Mouse (Mus musculus) left cerebral cortex, postnatal 25 days (tissue): ENCODE measurements at regions not wholly inside any gene's neighbourhood (a gene's known extent, or its start where the extent isn't known, plus 50 kb on each side); places are given as distances from the start of the nearest gene placed in this dataset.

ENCODE experiments used
- DNase-seq, 2 experiments: peaks; one replicate each; pipeline ENCODE4 v3.0.0; 2022; ENCODE audit warnings: low spot score in 2 of 2, mixed read lengths in 1 of 2
- intact Hi-C: fragments of 180-260 bp; cut with DNase I; formaldehyde crosslinking; loops from one replicate; pipeline ENCODE4 v1.15.1; 2025

- intact Hi-C loops: loop anchor here (2.0 kb wide), 1 partner anchor 372 kb away; no protein-coding TSS in a partner anchor
- DNase-seq: peak in 1 of 2 experiments; percentile 18
Observed at GRCm38 (mm10) chr16:55480304-55480703, 182.5 kb upstream of the Zpld1 start.

DNA sequence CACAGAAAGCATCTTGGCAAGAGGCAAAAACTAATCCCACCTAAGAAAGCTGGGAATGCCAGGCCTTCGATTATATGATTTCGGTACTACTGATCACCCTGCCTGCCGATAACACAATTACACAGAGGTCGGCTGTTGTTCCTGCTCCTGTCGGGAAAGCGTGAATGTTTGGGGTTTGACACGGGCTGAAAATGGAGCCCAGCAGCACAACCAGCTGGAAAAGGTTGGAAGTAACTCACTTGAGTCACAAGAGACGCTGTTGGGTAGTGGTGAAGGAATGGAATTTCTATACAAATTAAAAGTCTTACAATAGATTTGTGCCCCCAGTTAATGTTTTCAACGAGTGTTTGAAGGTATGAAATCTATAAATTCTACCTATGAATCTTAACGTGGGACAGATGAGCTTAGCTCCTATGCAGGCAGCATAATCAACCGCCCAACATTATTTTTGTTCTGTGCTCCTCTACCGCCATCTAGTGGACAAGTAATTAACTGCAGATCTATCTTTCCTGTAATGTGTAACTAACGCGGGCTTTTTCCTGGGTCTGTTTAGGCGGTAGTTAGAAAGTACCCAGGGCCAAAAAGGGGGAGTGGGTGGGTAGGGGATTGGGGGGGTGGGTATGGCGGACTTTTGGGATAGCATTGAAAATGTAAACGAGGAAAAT, 178.9 kb upstream of the Zpld1 start:
- intact Hi-C loops: no loop called here
- DNase-seq: peak; percentile 66 to 86

DNA sequence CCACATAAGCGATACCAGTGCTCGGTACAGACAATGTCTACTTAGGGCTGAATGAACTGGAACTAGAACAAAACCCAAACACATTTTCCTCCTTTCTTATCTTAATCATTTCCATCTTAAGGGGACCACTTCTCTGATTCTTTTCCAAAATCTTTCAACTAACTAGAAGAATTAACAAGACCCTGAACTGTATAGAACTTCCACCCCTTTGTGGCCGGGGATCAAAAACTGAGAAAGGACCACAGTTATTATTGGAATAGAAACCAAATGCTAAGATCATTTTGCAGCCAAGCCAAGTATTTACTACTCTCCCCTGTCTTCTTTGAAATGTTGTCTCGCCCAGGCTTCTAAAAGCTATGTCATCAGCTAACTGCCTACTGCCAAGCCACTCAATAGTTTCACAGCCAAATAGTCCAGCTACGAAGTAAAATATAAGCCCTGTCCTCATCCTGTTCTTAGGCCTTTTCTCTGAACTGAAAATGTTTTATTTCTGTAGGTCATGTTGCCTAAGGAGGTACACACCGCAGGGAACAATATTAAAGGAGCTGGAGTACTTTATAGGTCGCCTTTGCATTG, 177.3 kb upstream of the Zpld1 start:
- no peak for DNase-seq
- intact Hi-C loops: no loop called here

- no peak for DNase-seq
- intact Hi-C loops: no loop called here
Observed at GRCm38 (mm10) chr16:55471396-55471795, 173.6 kb upstream of the Zpld1 start.

DNA sequence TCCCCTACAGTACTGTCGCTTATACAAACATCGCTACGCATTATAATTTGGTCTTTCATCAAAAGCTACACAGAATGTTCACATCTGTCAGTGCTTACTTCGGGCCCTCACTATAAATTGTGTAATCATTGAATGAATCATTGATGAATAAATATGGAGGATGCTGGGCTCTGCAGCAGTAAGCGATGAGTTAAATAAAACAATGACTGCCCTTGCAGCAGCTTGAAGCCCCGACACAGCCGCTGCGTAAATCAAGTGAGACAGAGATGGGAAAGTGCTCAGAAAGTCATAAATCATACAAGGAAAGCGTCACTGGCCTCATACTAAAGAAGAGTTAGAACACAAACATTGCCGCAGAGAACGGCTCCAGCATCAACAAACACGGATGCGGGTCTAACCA, 172.9 kb upstream of the Zpld1 start:
- DNase-seq: no peak
- intact Hi-C loops: no loop called here

DNA sequence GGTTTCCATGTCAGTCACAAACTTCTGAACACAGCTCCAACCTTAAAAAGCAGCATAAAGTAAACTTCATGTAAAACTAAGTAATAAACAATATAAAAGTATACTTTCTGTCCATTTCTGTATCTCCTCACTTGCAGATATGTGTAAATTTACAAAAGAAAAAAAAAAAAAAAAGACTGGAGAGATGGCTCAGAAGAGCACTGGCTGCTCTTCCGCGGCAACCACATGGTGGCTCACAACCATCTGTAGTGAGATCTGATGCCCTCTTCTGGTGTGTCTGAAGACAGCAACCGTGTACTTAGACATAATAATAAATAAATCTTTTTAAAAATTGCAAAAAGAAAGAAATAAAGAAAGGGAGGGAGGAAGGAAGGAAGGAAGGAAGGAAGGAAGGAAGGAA, 171.9 kb upstream of the Zpld1 start:
- intact Hi-C loops: loop anchor here (2.0 to 10.0 kb wide), 2 partner anchors 317 to 465 kb away; no protein-coding TSS in a partner anchor
- no peak for DNase-seq

DNA sequence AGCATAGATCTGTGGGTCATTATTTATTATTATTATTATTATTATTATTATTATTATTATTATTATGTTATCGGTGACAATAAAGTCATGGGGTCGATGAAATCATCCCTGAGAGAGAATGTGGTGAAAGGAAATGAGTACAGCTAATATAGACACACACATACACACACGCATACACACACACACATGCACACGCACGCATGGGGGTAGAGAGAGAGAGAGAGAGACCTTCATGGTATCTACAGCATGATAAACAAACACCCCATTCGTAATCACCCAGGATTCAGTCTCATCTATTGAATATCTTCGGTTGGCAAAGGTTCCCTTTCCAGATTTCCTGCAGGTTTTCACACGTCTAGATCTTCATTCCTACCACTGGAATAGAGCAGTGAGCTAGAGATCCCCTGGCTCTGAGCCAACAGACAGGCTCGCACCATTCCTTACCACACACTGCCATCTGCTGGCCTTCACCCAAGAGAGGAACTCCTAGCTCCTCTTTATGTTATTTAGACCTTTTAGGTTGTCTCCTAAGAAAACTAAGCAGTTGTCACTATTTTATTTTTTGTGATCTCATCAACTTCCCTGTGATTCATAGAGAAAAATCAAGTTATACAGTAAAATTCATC, 171.2 kb upstream of the Zpld1 start:
- DNase-seq: peak; percentile 93 to 95
- intact Hi-C loops: loop anchor here (2.0 to 10.0 kb wide), 2 partner anchors 316 to 464 kb away; no protein-coding TSS in a partner anchor

- no peak for DNase-seq
- intact Hi-C loops: loop anchor here (10.0 kb wide), 1 partner anchor 456 kb away; no protein-coding TSS in a partner anchor
Observed at GRCm38 (mm10) chr16:55460519-55460918, 162.7 kb upstream of the Zpld1 start.

GRCm38 (mm10) chr16:55447581-55447980, 149.8 kb upstream of the Zpld1 start:
- DNase-seq: no peak
- intact Hi-C loops: no loop called here

GRCm38 (mm10) chr16:55442821-55443581, 145.2 kb upstream of the Zpld1 start:
- DNase-seq: no peak
- intact Hi-C loops: no loop called here

- peak in 1 of 2 experiments; percentile 53 for DNase-seq
Observed at GRCm38 (mm10) chr16:55435139-55435968, 137.6 kb upstream of the Zpld1 start.

GRCm38 (mm10) chr16:55421569-55422342, 124.0 kb upstream of the Zpld1 start:
- intact Hi-C loops: no loop called here
- no peak for DNase-seq

More at GRCm38 (mm10) chr16:55435139-55435968, 137.6 kb upstream of the Zpld1 start:
- intact Hi-C loops: loop anchor here (1.0 kb wide), 1 partner anchor 113 kb away; no protein-coding TSS in a partner anchor

GRCm38 (mm10) chr16:55420876-55421568, 123.2 kb upstream of the Zpld1 start:
- DNase-seq: no peak
- intact Hi-C loops: no loop called here

DNA sequence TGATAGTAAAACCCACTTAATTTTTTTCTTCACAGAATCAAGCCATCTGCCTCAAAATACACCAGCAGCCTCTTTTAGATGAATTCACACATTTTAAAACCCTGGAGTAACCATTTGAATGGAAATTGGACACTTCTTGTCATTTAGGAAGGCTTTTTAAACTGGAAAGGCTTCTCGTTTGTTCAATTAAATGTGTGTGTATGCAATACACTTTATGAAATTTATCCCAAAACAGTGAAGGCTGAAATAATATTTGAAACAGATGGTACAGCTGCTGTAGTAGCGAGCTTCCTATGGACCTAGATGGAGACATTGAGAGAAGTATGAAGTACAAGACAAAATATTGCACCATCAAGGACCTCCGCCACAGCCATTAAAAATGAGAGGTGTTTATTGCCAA, 121.1 kb upstream of the Zpld1 start:
- intact Hi-C loops: no loop called here
- no peak for DNase-seq

DNA sequence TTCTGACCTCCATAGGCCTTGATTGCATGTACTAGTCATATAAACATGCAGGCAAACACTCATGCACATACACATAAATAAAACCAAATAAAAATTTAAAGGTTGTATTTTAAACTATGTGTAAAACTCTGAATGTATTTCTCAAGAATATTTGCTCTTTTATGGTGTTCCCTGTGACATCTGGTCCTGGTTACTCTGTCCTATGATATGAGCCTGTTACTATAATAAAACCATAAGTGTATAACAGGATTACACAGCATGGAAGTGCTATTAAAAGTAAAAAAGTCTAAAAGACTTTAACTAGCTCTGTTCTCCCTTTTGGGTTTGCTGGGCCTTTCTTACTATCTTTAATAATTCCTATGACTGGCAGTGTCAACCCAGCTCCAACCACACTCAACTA, 103.0 kb upstream of the Zpld1 start:
- no peak for DNase-seq

GRCm38 (mm10) chr16:55394864-55395263, 97.1 kb upstream of the Zpld1 start:
- no peak for DNase-seq
- intact Hi-C loops: no loop called here

More for the DNA sequence above, 103.0 kb upstream of the Zpld1 start:
- intact Hi-C loops: no loop called here

DNA sequence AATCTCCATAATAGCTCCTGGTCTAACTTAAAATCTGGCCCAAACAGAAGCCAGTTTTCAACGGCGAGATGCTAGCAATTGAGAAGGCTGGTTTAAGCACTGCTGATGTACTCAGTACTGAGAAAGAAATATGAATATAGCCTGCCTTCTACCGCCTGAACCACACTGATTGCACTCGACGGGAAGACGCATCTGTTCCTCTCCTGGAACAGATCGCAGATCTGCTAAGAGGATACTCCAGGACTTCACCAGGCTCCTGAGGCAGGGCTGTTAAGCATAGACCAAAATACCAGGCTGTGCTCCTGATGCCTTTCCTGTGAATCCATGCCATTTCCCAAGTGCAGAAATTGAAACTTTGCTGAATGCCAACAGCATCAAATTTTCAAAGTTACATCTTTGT, 92.6 kb upstream of the Zpld1 start:
- intact Hi-C loops: no loop called here

DNA sequence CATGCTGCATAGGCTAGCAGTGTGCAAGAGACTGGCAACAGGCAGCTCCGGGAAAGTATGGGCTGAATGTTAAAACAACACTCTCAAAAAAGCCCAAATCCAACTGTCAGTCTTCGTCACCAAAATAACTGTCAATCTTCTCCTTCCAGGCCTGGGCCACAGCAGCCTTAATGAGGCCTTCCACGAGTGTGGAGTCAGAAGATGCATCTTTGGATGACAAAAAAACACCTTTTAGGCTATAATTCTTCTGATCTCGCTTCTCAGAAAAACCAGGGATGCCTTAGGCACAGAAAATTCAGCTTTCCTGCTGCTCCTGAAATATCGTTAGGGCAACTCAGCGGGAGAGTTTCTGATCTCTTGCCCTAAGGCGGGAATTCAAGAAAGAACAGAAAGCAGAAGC, 82.2 kb upstream of the Zpld1 start:
- intact Hi-C loops: no loop called here
- no peak for DNase-seq

More for the DNA sequence above, 92.6 kb upstream of the Zpld1 start:
- DNase-seq: peak in 1 of 2 experiments; percentile 3
